Mouse (Mus musculus) megakaryocyte, embryonic 14.5 days (primary cell): ENCODE data around the gene Baiap2.

ENCODE experiments used
- FLI1 ChIP-seq: IDR thresholded peaks from 2 replicates; pipeline ENCODE4 v1.6.1; 2012; ENCODE audit warnings: low read length, inconsistent platforms, mixed read lengths
- GATA1 ChIP-seq: IDR thresholded peaks from 3 replicates; pipeline ENCODE4 v1.6.1; 2012; ENCODE audit warnings: mixed read lengths, low read length, inconsistent platforms, borderline replicate concordance

- TF ChIP-seq GATA1 (no peak), FLI1 (no peak)
Measured at GRCm38 (mm10) chr11:119914381-119914780, 28.2 kb upstream of the Baiap2 start.
